8 mouse cellular contexts compared by ENCODE assay signal in the genomic region with DNA sequence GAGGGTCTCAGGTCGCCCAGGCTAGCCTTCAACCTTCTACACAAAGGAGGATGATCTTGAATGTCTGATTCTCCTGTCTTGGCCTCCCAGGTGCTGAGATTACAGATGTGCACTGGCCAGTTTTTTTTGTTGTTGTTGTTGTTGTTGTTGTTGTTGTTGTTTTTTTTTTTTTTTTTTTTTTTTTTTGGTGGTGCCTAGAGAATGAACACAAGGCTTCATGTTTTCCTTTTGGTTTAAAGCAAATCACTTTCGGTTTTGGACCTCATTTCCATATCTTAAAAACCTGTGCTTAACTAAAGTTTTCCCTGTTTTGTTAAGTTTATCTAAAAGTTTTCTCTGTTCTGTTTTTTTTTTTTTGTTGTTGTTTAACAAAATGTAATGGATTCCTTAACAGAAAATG. TPM values are rescaled to one million over a fixed set of nuclear protein-coding genes. Genes with fewer than 3 reads are reported as not detected.
DNase-seq lines count a peak whose midpoint lies in the region; ATAC-seq and TF ChIP-seq lines count a peak whose summit lies in the region.

No protein-coding gene starts in this region.

- no peak for ATAC-seq in intestine, embryonic 14.5 days (replicated peaks; ENCODE audit: low FRiP score, low TSS enrichment, low read depth)
- no peak for ATAC-seq in neural tube, embryonic 12.5 days (ENCODE audit: low FRiP score, low read depth)

- peaks cover 48% of the 10 kb centered on the region for H3K4me1 ChIP-seq in embryonic facial prominence, embryonic 10.5 days
- peaks cover 42% of the 10 kb centered on the region for H3K4me1 ChIP-seq in intestine, embryonic 14.5 days (replicated peaks; ENCODE audit: control insufficient read depth, insufficient read depth, low read length)
- H3K4me1 ChIP-seq in neural tube, embryonic 12.5 days, result peaks cover 51% of the 10 kb centered on the region

- H3K9me3 ChIP-seq in embryonic facial prominence, embryonic 10.5 days, result no peaks in the 10 kb centered on the region
- no peaks in the 10 kb centered on the region for H3K9me3 ChIP-seq in intestine, embryonic 14.5 days (ENCODE audit: control insufficient read depth, low read length)
- H3K9me3 ChIP-seq in neural tube, embryonic 12.5 days, result no peaks in the 10 kb centered on the region

- no peaks in the 10 kb centered on the region for H3K27me3 ChIP-seq in embryonic facial prominence, embryonic 10.5 days (replicated peaks; ENCODE audit: low read depth, poor library complexity, severe bottlenecking)
- no peaks in the 10 kb centered on the region for H3K27me3 ChIP-seq in intestine, embryonic 14.5 days (replicated peaks; ENCODE audit: control insufficient read depth, insufficient read depth, low read length)
- H3K27me3 ChIP-seq in neural tube, embryonic 12.5 days (replicated peaks), result no peaks in the 10 kb centered on the region

- H3K4me3 ChIP-seq in layer of hippocampus, adult 2 months, result peak overlapping the region; percentile 77
- H3K4me3 ChIP-seq in embryonic facial prominence, embryonic 10.5 days, result peak overlapping the region; percentile 97
- peak overlapping the region; percentile 61 for H3K4me3 ChIP-seq in intestine, embryonic 14.5 days (ENCODE audit: low read depth, low read length)
- peak overlapping the region; percentile 93 for H3K4me3 ChIP-seq in neural tube, embryonic 12.5 days

- peak overlapping the region; percentile 93 for H3K9ac ChIP-seq in intestine, embryonic 14.5 days (ENCODE audit: low read length)
- H3K9ac ChIP-seq in neural tube, embryonic 12.5 days, result peak overlapping the region; percentile 90

- no peak for DNase-seq in layer of hippocampus, adult 2 months (ENCODE audit: low spot score in 2 of 2)
- no peak for DNase-seq in layer of hippocampus, postnatal 14 days (ENCODE audit: low spot score in 2 of 2)
- DNase-seq in embryonic facial prominence, embryonic 10.5 days (ENCODE audit: low spot score), result no peak
- no peak for DNase-seq in intestine, embryonic 14.5 days (ENCODE audit: low spot score)
- no peak for DNase-seq in thymus, postnatal 14 days
- no peak for DNase-seq in layer of hippocampus, postnatal 10 days (ENCODE audit: low spot score in 2 of 2)
- DNase-seq in gastrocnemius, adult 18-20 months (ENCODE audit: low spot score), result no peak

- WGBS in embryonic facial prominence, embryonic 10.5 days, result 10% methylated on average over 2 of the region's 2 CpGs
- 3% methylated on average over 2 of the region's 2 CpGs for WGBS in intestine, embryonic 14.5 days
- WGBS in neural tube, embryonic 12.5 days, result 1% methylated on average over 2 of the region's 2 CpGs

- TF ChIP-seq CTCF in layer of hippocampus, adult 2 months (conservative IDR thresholded peaks at IDR 0.05), result no peak

- H3K4me2 ChIP-seq in intestine, embryonic 14.5 days (ENCODE audit: low read length), result peak overlapping the region; percentile 81
- H3K4me2 ChIP-seq in neural tube, embryonic 12.5 days (replicated peaks), result peak overlapping the region; percentile 99

- peaks cover 33% of the 10 kb centered on the region for H3K36me3 ChIP-seq in embryonic facial prominence, embryonic 10.5 days (replicated peaks)
- peaks cover 22% of the 10 kb centered on the region for H3K36me3 ChIP-seq in intestine, embryonic 14.5 days (ENCODE audit: control insufficient read depth, insufficient read depth, low read length)
- H3K36me3 ChIP-seq in neural tube, embryonic 12.5 days, result peaks cover 2% of the 10 kb centered on the region; the same call in 1 of the 2 replicates

- H3K27ac ChIP-seq in layer of hippocampus, adult 2 months, result peak overlapping the region; percentile 97; the same call in 1 of the 2 replicates
- peak overlapping the region; percentile 94 for H3K27ac ChIP-seq in embryonic facial prominence, embryonic 10.5 days (replicated peaks)
- H3K27ac ChIP-seq in intestine, embryonic 14.5 days (ENCODE audit: low read depth), result no peak overlapping the region
- no peak overlapping the region for H3K27ac ChIP-seq in neural tube, embryonic 12.5 days

RNA-seq across cellular contexts. Expression of a gene that starts 3.4 kb away (rescaled TPM):
- total RNA-seq in layer of hippocampus, adult 2 months (2021), result 10 to 100 TPM; 52.0 to 56.6 TPM
- 10 to 100 TPM; 44.7 to 46.2 TPM for total RNA-seq in layer of hippocampus, postnatal 14 days (2021)
- polyA plus RNA-seq in embryonic facial prominence, embryonic 10.5 days (2016; fragmentation: Nextera tagmentation; extraction: Ambion mirVana), result 39.1 and 40.1 TPM in 2 replicates
- polyA plus RNA-seq in intestine, embryonic 14.5 days (2014; fragmentation: Nextera tagmentation; extraction: Ambion mirVana), result 35.4 and 36.2 TPM in 2 replicates
- polyA plus RNA-seq in neural tube, embryonic 12.5 days (2016; fragmentation: Nextera tagmentation; extraction: Ambion mirVana), result 28.5 and 34.9 TPM in 2 replicates
- 10 to 100 TPM; 39.0 to 40.1 TPM for total RNA-seq in layer of hippocampus, postnatal 10 days (2021)
- total RNA-seq in gastrocnemius, adult 18-20 months (2021), result 100 to 1,000 TPM; 125 to 130 TPM

Comparison
In these comparisons a context has a peak if more than half of its experiments do, and no peak if none do; other contexts are left out.
1. H3K27ac ChIP-seq: peak in layer of hippocampus, adult 2 months (single experiment) and embryonic facial prominence, embryonic 10.5 days (single experiment); none in intestine, embryonic 14.5 days (single experiment) and neural tube, embryonic 12.5 days (single experiment).
2. Peak in every context shown above with its lines, with median percentiles within 50 percentile points of each other: H3K4me3 ChIP-seq.